Mouse (Mus musculus) stomach, postnatal 0 days (tissue): ENCODE results near the gene Ccdc181. TPM values are rescaled to one million over a fixed set of nuclear protein-coding genes. Genes with fewer than 3 reads are reported as not detected.

Source experiments
- ATAC-seq: fragments of 200-750 bp; cut with Nextera tagmentation; 2 replicates; pipeline ENCODE4 v1.8.0; 2017; ENCODE audit not compliant: low FRiP score, low TSS enrichment
- DNase-seq: peaks from one replicate; pipeline ENCODE4 v3.0.0-alpha.2; 2016; ENCODE audit warnings: low spot score
- H3K27ac ChIP-seq: fragments of 300-500 bp; sonication (generic); replicated peaks from 2 replicates; pipeline ENCODE4 v1.5.1; 2014; ENCODE audit warnings: mild to moderate bottlenecking, control low read depth
- H3K27me3 ChIP-seq: fragments of 300-500 bp; sonication (generic); 2 replicates; pipeline ENCODE4 v1.6.1; 2014; ENCODE audit warnings: low read length; ENCODE audit not compliant: control insufficient read depth, insufficient read depth
- H3K36me3 ChIP-seq: fragments of 300-500 bp; sonication (generic); 2 replicates; pipeline ENCODE4 v1.6.1; 2014; ENCODE audit warnings: low read length, mixed read lengths; ENCODE audit not compliant: control insufficient read depth, insufficient read depth
- H3K4me1 ChIP-seq: fragments of 300-500 bp; sonication (generic); replicated peaks from 2 replicates; pipeline ENCODE4 v1.6.1; 2014; ENCODE audit warnings: antibody characterized with exemption; ENCODE audit not compliant: control insufficient read depth, insufficient read depth
- H3K4me2 ChIP-seq: fragments of 300-500 bp; sonication (generic); replicated peaks from 2 replicates; pipeline ENCODE4 v1.6.1; 2014; ENCODE audit warnings: low read depth, mild to moderate bottlenecking, control low read depth, moderate library complexity
- H3K4me3 ChIP-seq: fragments of 300-500 bp; sonication (generic); 2 replicates; pipeline ENCODE4 v1.5.1; 2014; ENCODE audit warnings: low read depth, low read length, control low read depth
- H3K9ac ChIP-seq: fragments of 300-500 bp; sonication (generic); 2 replicates; pipeline ENCODE4 v1.6.1; 2014; ENCODE audit warnings: mild to moderate bottlenecking, low read length, control low read depth, mixed read lengths
- H3K9me3 ChIP-seq: fragments of 300-500 bp; sonication (generic); 2 replicates; pipeline ENCODE4 v1.6.1; 2016; ENCODE audit warnings: low read length; ENCODE audit not compliant: control insufficient read depth
- CTCF ChIP-seq: IDR thresholded peaks from 2 replicates; pipeline ENCODE4 v1.5.1; 2016; ENCODE audit warnings: antibody characterized with exemption, low read depth, mild to moderate bottlenecking, moderate library complexity
- EP300 ChIP-seq: optimal IDR thresholded peaks from 2 replicates; pipeline ENCODE3; 2016; ENCODE audit warnings: antibody characterized with exemption
- WGBS: fragments of 180-500 bp; shearing (Covaris S2); extraction: QIAGEN DNeasy Blood & Tissue Kit; methylation state at CpG from one replicate; pipeline ENCODE4 v1.1.7; 2014; 5-methylcytosine and 5-hydroxymethylcytosine counted together
- polyA plus RNA-seq: library from polyadenylated mRNA; unstranded; fragments of >200 nt; fragmentation: Nextera tagmentation; extraction: Ambion mirVana; gene quantifications from 2 replicates; pipeline ENCODE4 v1.2.1, GENCODE M21; 2015

The Ccdc181 gene
- polyA plus RNA-seq, 1 experiment from 2014 or later: 7.5 TPM

DNA sequence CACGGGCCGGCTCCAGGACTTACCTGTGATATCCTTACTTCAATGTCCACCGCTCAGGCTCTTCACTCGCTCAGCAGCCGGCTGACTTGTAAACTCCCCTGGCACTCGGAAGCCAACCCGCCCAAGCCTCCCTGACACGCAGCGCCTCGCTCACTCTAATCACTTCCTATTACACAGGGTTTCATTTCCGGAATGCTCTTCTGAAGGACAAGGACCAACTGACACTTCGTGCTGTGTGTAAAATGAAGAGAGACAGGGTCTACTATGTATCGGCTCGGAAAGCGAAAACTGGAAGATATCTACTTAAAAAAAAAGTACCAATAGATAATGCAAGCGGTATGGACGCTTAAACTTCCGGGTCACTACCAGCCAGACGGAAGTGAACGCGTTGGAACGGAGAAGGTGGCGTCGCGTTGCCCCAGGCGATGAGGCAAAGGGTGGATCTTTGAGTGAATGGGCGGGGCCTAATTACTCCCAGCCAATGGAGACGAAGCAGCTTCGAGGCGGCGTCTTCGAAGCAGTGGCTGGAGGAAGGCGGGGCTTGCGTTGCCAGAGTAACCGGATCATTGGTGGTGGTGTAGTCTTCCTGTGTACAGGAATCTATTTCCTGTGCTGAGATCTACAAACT is 31.9 kb downstream of the Ccdc181 start, which contains the start of gene Blzf1:
Gene Blzf1 (minus strand): TSS at position 366 of the 628 bp plus-strand sequence.
- H3K4me3 ChIP-seq: peak within 1 kb of the TSS; percentile 72
- no peaks in the 10 kb centered on the region for H3K27me3 ChIP-seq
- DNase-seq (peak; percentile 98), ATAC-seq (peak; percentile 99)
- H3K4me2 ChIP-seq: peak within 1 kb of the TSS; percentile 82
- H3K9me3 ChIP-seq: no peaks in the 10 kb centered on the region
- under 1% methylated on average over 35 of the region's 35 CpGs for WGBS
- H3K9ac ChIP-seq: peak within 1 kb of the TSS; percentile 82
- peak within 1 kb of the TSS; percentile 81 for H3K27ac ChIP-seq
- no peaks in the 10 kb centered on the region; the same call in 1 of the 2 replicates for H3K4me1 ChIP-seq
- TF ChIP-seq CTCF: no peak
- no peak for TF ChIP-seq EP300
- no peaks in the 10 kb centered on the region for H3K36me3 ChIP-seq

DNA sequence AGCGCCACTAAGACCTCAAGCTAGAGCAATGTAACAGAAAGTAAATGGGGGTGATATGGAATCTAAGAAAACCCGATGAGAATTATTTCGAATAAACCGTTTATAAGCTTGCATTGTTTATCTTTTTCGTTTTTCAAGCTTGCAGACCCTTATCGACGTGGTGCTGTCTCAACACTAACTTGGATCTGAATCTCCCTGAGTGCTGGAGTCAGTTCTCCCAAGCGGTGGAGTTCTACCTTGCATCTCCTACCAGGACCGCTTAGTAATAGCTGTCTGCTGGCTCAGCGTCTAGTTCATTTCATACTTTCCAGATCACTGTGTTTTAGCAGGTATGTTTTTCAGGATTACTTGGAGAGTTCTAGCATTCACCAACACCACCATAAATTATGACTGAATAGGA is 32.5 kb downstream of the Ccdc181 start:
- Histone ChIP-seq H3K4me2 (peak overlapping the region; percentile 82), H3K4me1 (no peaks in the 10 kb centered on the region; the same call in 1 of the 2 replicates), H3K27ac (0 out of 2 replicates have a peak overlapping the region, but pooled peaks have one; percentile 30), H3K27me3 (no peaks in the 10 kb centered on the region), H3K9ac (peak overlapping the region; percentile 58), H3K4me3 (peak overlapping the region; percentile 72), H3K36me3 (0 out of 2 replicates have a peak, but pooled peaks cover 2% of the 10 kb centered on the region), H3K9me3 (no peaks in the 10 kb centered on the region)
- ATAC-seq: no peak
- WGBS: 9% methylated on average over 10 of the region's 10 CpGs
- TF ChIP-seq CTCF: no peak
- no peak for TF ChIP-seq EP300
- no peak for DNase-seq

DNA sequence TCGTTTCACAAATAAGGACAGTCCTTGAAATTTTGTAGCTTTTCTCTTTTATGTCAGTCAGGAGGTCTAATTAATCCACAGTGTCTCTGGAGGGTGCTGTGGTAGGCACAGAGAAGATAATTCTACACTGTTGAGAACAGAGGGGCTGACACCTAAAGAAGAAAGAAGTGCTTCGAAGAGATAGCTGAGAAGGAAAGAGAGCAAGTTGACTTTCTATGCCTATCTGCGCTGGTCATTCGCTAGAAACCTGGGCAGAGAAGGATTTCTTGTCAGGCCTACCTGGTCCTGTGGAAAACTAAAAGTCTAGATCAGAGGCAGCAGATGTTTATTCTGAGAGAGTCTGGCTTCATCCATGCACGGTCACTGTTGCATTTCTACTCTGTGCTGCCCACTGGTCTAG is 38.7 kb downstream of the Ccdc181 start:
- DNase-seq (no peak), ATAC-seq (no peak)
- TF ChIP-seq EP300 (no peak), CTCF (no peak)
- Histone ChIP-seq H3K9ac (no peak overlapping the region), H3K27me3 (no peaks in the 10 kb centered on the region), H3K36me3 (0 out of 2 replicates have a peak, but pooled peaks cover 3% of the 10 kb centered on the region), H3K4me1 (no peaks in the 10 kb centered on the region), H3K27ac (no peak overlapping the region), H3K9me3 (no peaks in the 10 kb centered on the region), H3K4me3 (no peak overlapping the region), H3K4me2 (no peak overlapping the region)
- 87% methylated on average over 5 of the region's 5 CpGs for WGBS

DNA sequence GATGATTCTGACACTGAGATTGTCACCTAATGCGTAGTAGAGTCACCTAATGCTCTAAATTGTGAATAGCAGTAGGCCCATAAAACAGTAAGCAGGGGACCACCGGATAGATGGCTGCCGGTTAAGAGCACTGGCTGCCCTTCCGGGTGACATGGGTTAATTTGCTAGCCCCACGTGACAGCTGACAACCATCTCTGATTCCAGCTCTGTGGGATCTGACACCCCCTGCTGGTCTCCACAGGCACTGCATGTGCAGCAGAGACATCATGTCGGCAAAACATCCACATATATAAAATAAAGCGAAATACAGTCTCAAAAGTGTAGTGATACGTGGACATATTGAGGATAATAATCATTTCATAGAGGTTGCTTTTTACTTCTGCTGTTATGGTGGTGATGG is 39.9 kb downstream of the Ccdc181 start:
- TF ChIP-seq EP300 (no peak), CTCF (peak; percentile 78)
- WGBS: 79% methylated on average over 8 of the region's 8 CpGs
- peak; percentile 56 for DNase-seq

DNA sequence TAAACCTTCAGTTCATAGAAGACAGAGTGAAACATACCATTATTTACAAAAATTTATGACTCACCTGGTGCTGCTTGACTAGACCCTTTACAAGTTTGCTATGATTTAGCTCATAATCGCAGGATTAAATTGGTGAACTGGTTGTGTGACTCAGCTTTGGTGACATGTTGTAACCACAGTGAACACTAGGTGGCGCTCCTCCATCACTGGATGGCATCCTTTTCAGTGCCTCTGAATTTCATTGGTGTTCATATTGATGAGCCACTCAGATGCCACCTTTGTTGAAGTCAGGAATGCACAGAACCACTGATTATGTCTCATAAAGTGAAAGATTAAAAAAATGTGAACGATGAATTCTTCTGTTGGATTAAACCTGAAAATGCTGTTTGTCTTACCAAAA is 41.3 kb downstream of the Ccdc181 start:
- Histone ChIP-seq H3K4me1 (peaks cover 3% of the 10 kb centered on the region; the same call in 1 of the 2 replicates), H3K4me2 (no peak overlapping the region), H3K27me3 (no peaks in the 10 kb centered on the region), H3K27ac (no peak overlapping the region), H3K9me3 (no peaks in the 10 kb centered on the region), H3K9ac (no peak overlapping the region), H3K36me3 (0 out of 2 replicates have a peak, but pooled peaks cover 3% of the 10 kb centered on the region), H3K4me3 (no peak overlapping the region)
- WGBS: 26% methylated on average over 3 of the region's 3 CpGs
- peak; percentile 85 for DNase-seq
- no peak for ATAC-seq
- no peak for TF ChIP-seq EP300
- peak; percentile 99 for TF ChIP-seq CTCF

More for the DNA sequence above, 39.9 kb downstream of the Ccdc181 start:
- no peak overlapping the region for H3K9ac ChIP-seq
- 0 out of 2 replicates have a peak, but pooled peaks cover 3% of the 10 kb centered on the region for H3K36me3 ChIP-seq
- no peak overlapping the region for H3K27ac ChIP-seq
- no peaks in the 10 kb centered on the region for H3K27me3 ChIP-seq
- no peak overlapping the region for H3K4me2 ChIP-seq
- H3K9me3 ChIP-seq: no peaks in the 10 kb centered on the region
- H3K4me1 ChIP-seq: peaks cover 3% of the 10 kb centered on the region; the same call in 1 of the 2 replicates
- H3K4me3 ChIP-seq: no peak overlapping the region
- ATAC-seq: no peak

DNA sequence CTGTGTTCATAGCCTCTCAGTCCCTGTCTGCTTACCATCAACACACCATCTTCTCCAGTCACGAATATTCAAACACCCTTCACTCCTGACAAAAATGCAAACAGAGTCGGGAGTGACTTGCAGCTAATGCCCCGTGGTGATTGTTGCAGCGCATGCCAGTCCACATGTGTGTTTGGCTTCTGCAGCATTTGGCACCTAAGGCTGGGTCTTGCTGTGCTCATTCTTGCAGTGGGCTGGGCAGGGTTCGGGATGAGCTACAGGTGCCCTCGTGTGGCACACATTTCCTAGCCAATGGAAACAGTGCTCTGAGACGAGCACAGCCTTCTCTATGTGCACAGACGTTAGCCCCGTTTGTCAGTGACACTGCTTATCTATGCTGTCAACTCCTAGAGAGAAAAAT is 41.9 kb downstream of the Ccdc181 start:
- ATAC-seq (no peak), DNase-seq (no peak)
- Histone ChIP-seq H3K27ac (no peak overlapping the region), H3K27me3 (no peaks in the 10 kb centered on the region), H3K4me3 (no peak overlapping the region), H3K9me3 (no peaks in the 10 kb centered on the region), H3K4me2 (no peak overlapping the region), H3K4me1 (peaks cover 3% of the 10 kb centered on the region; the same call in 1 of the 2 replicates), H3K36me3 (0 out of 2 replicates have a peak, but pooled peaks cover 3% of the 10 kb centered on the region), H3K9ac (no peak overlapping the region)
- TF ChIP-seq CTCF (no peak), EP300 (no peak)
- WGBS: 63% methylated on average over 9 of the region's 9 CpGs
